Mouse (Mus musculus) liver, adult 2 months (tissue): ENCODE measurements around the gene Golga2.

ENCODE experiments used
- CTCF ChIP-seq: fragments of 200-500 bp; IDR thresholded peaks from 2 replicates; pipeline ENCODE4 v1.5.1; 2011; ENCODE audit warnings: low read depth, low read length, control low read depth
- POLR2A ChIP-seq: fragments of 200-500 bp; IDR thresholded peaks from 2 replicates; pipeline ENCODE4 v1.6.1; 2011; ENCODE audit warnings: low read length, control low read depth; ENCODE audit not compliant: insufficient read depth; ENCODE audit errors: extremely low read depth

DNA sequence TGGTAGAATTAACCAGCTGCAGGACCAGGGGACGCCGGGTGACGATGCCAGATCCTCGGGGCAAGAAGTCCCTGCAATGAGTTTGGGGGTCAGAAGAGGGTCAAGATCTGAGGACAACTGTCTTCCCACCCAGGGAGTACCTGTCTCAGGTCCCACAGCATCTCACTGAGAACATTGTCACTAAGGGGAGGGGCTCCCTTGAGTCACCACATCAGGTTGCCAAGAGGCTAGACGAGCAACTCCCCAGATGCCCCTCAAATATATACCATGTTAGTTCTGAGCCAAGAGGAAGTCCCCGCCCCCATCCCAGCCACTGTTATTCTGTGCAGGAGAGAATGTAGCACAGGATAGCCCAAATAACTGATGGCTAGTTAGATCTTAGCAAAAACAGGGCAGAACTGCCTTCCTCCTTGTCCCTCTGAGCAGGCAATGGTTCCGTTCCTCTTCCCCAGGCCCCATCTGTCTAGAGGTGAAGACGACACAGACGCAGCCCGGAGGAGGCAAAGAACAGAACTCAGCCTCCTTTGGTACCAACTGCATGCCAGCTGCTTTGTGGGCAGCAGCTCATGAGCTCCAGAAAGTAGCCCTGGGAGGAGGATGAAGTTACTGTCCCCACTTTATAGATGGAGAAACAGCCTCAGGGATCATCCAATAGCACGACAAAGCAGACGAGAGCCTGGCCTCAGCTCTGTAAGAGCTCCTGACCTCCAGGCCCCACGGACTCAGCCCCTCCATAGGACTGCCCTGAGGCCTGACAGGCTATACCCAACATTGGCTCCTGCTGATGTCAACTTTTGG lies 53.9 kb downstream of the Golga2 start:
- TF ChIP-seq CTCF (no peak), POLR2A (no peak)
